Mouse (Mus musculus): ENCODE results near the gene Tas2r134. TPM values are rescaled to one million over a fixed set of nuclear protein-coding genes. Genes with fewer than 3 reads are reported as not detected.

The Tas2r134 gene
- polyA plus RNA-seq, 1 experiment, result not detected

DNA sequence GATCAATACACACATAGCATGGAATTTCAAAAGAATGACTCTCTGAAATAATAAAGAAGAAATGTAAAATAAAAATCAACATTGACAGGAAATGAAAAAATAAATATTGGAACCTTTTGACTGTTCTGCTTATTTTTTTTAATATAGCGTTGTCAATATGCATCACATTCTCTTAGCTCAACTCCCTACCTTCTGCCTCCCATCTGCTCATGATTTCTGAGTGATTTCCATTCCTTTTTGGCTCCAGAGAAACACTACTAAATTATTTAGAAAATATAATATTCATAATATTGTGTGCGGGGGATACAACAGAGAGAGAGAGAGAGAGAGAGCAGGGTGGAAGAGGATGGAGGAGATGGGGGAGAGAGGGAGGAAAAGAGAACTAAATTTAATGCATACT lies 5.4 kb upstream of the Tas2r134 start:
- H3K27me3 ChIP-seq (ENCODE audit: control insufficient read depth, insufficient read depth, low read length), result no peaks in the 10 kb centered on the region
- no peak overlapping the region for H3K4me3 ChIP-seq (ENCODE audit: low read depth, low read length)
- H3K36me3 ChIP-seq (ENCODE audit: control insufficient read depth, insufficient read depth, low read length), result no peaks in the 10 kb centered on the region
- WGBS, result 89% methylated on average over 2 of the region's 2 CpGs
- H3K4me1 ChIP-seq (ENCODE audit: control insufficient read depth, insufficient read depth, insufficient read length, low read length), result no peaks in the 10 kb centered on the region
- TF ChIP-seq CTCF (IDR thresholded peaks at IDR 0.05; ENCODE audit: extremely low read depth, insufficient read length, insufficient replicate concordance, low read depth, low read length) (no peak), POLR2A (IDR thresholded peaks at IDR 0.05; ENCODE audit: low read depth, low read length) (no peak)
- H3K27ac ChIP-seq (ENCODE audit: insufficient read depth, low read depth, low read length), result no peak overlapping the region

GRCm38 (mm10) chr2:51626007-51626406 lies 1.3 kb upstream of the Tas2r134 start:
- H3K27me3 ChIP-seq (ENCODE audit: control insufficient read depth, insufficient read depth, low read length), result no peaks in the 10 kb centered on the region
- 63% methylated on average over 3 of the region's 3 CpGs for WGBS

DNA sequence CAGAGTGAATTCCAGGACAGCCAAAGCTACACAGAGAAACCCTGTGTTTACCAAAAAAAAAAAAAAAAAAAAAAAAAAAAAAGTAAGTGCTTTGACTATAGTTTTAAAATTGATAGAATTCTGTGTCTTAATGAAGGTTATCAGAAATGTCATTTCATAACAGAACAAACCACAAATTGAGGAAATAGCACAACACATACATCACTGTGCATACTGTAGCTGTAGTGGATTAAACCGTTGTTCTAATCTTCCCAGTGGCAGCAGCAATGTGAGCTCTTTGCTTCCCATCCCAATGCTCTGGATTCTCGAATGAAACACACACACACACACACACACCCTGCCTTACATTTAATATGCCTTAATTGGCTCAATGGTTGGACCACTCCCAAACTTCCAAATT lies 4.1 kb downstream of the Tas2r134 start:
- Histone ChIP-seq H3K27ac (ENCODE audit: insufficient read depth, low read depth, low read length) (no peak overlapping the region), H3K27me3 (ENCODE audit: control insufficient read depth, insufficient read depth, low read length) (no peaks in the 10 kb centered on the region), H3K4me1 (ENCODE audit: control insufficient read depth, insufficient read depth, insufficient read length, low read length) (no peaks in the 10 kb centered on the region), H3K36me3 (ENCODE audit: control insufficient read depth, insufficient read depth, low read length) (no peaks in the 10 kb centered on the region), H3K4me3 (ENCODE audit: low read depth, low read length) (no peak overlapping the region)
- 66% methylated on average over 2 of the region's 2 CpGs for WGBS
- TF ChIP-seq CTCF (IDR thresholded peaks at IDR 0.05; ENCODE audit: extremely low read depth, insufficient read length, insufficient replicate concordance, low read depth, low read length), result no peak
- TF ChIP-seq POLR2A (IDR thresholded peaks at IDR 0.05; ENCODE audit: low read depth, low read length), result no peak

More at GRCm38 (mm10) chr2:51626007-51626406, 1.3 kb upstream of the Tas2r134 start:
- Histone ChIP-seq H3K4me1 (ENCODE audit: control insufficient read depth, insufficient read depth, insufficient read length, low read length) (no peaks in the 10 kb centered on the region), H3K36me3 (ENCODE audit: control insufficient read depth, insufficient read depth, low read length) (no peaks in the 10 kb centered on the region), H3K27ac (ENCODE audit: insufficient read depth, low read depth, low read length) (no peak overlapping the region), H3K4me3 (ENCODE audit: low read depth, low read length) (no peak overlapping the region)
- no peak for TF ChIP-seq CTCF (IDR thresholded peaks at IDR 0.05; ENCODE audit: extremely low read depth, insufficient read length, insufficient replicate concordance, low read depth, low read length)
- no peak for TF ChIP-seq POLR2A (IDR thresholded peaks at IDR 0.05; ENCODE audit: low read depth, low read length)

DNA sequence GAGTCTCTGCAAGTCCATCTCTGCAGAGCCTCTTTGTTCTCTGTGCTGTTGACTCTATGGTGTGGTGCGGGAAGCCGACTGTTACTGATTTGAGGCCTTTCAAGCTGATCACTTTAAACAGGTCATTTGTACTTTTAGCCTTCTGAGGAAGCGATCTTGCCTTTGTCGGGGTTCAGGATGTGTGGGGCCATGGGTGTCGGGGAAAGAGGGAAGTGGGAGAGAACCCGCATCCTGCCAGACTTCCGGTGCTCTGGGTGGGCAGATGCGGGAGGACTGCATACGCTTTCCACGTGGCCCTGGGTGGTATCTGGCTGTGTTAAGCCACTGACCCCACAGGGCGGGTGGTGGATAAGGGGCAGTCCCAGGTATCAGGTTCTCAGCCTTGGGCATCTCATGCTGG lies 10.4 kb downstream of the Tas2r134 start:
- no peaks in the 10 kb centered on the region for H3K4me1 ChIP-seq (ENCODE audit: control insufficient read depth, insufficient read depth, insufficient read length, low read length)
- no peaks in the 10 kb centered on the region for H3K27me3 ChIP-seq (ENCODE audit: control insufficient read depth, insufficient read depth, low read length)
- H3K27ac ChIP-seq (ENCODE audit: insufficient read depth, low read depth, low read length), result no peak overlapping the region
- no peak overlapping the region for H3K4me3 ChIP-seq (ENCODE audit: low read depth, low read length)
- no peaks in the 10 kb centered on the region for H3K36me3 ChIP-seq (ENCODE audit: control insufficient read depth, insufficient read depth, low read length)
- 81% methylated on average over 11 of the region's 11 CpGs for WGBS
- no peak for TF ChIP-seq CTCF (IDR thresholded peaks at IDR 0.05; ENCODE audit: extremely low read depth, insufficient read length, insufficient replicate concordance, low read depth, low read length)
- TF ChIP-seq POLR2A (IDR thresholded peaks at IDR 0.05; ENCODE audit: low read depth, low read length), result no peak

DNA sequence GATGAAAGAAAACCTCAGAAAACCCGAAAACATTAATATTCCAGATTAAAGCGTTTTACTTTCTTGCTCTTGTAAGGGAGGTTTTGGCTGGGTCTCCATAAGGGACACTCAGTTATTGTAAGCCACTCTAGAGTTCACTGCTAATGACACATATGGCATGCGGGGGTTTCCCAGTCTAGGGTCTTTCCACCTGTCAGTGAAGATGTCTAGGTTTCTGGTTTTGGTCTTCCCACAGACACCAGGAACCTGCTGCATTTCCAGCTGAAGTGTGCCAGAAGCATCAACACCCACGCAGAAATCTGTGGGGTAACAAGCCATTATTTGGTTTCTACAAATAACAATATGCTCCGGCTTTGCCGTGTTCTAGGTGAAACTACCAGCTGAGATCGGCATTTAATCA lies 14.3 kb downstream of the Tas2r134 start:
- Histone ChIP-seq H3K36me3 (ENCODE audit: control insufficient read depth, insufficient read depth, low read length) (no peaks in the 10 kb centered on the region), H3K4me1 (ENCODE audit: control insufficient read depth, insufficient read depth, insufficient read length, low read length) (no peaks in the 10 kb centered on the region), H3K27me3 (ENCODE audit: control insufficient read depth, insufficient read depth, low read length) (no peaks in the 10 kb centered on the region), H3K4me3 (ENCODE audit: low read depth, low read length) (no peak overlapping the region), H3K27ac (ENCODE audit: insufficient read depth, low read depth, low read length) (no peak overlapping the region)
- no peak for TF ChIP-seq POLR2A (IDR thresholded peaks at IDR 0.05; ENCODE audit: low read depth, low read length)
- no peak for TF ChIP-seq CTCF (IDR thresholded peaks at IDR 0.05; ENCODE audit: extremely low read depth, insufficient read length, insufficient replicate concordance, low read depth, low read length)
- WGBS, result 90% methylated on average over 7 of the region's 7 CpGs

DNA sequence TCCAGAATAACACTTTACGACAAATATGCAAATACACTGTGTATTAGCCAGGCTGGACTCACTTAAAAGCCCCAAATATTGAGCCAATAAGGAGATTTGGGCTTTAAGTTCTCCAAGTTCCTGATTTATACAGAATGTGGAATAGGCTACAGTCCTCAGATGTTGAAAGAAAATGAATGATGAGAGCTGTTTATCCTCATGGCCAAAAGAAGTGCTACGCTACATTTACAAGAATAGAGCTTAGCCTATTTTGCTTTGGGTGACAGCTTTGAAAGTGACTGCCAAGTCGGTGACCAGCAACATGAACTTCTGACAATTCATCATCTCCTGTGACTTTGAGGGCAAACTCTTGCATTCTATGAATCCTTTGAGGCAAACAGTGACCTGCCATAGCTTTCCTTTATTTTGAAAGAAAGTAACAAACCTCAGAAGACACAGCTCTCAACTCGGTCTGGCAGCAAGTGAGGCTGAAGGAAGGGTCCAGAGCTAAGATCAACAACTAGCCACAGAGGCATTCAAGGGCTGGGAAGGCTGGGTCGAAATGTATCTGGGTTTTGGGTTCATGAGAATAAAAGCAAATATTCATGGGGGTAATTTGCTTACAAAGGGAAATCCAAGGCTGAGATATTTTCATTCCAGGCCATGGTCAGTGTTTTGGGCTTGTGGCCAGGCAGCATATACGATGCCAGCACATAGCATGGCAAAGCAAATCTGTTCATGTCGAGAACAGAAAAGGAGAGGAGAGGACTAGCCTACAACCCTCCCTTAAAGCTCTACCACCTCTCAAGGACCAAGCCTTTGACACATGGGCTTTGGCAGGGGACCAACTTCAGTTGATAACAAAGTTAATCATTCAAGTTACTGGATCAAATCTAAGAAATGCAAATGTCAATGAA lies 16.2 kb downstream of the Tas2r134 start:
- TF ChIP-seq CTCF (IDR thresholded peaks at IDR 0.05; ENCODE audit: extremely low read depth, insufficient read length, insufficient replicate concordance, low read depth, low read length), result no peak
- TF ChIP-seq POLR2A (IDR thresholded peaks at IDR 0.05; ENCODE audit: low read depth, low read length), result no peak
- no peak overlapping the region for H3K4me3 ChIP-seq (ENCODE audit: low read depth, low read length)
- no peaks in the 10 kb centered on the region for H3K4me1 ChIP-seq (ENCODE audit: control insufficient read depth, insufficient read depth, insufficient read length, low read length)
- 57% methylated on average over 7 of the region's 7 CpGs for WGBS
- H3K27me3 ChIP-seq (ENCODE audit: control insufficient read depth, insufficient read depth, low read length), result no peaks in the 10 kb centered on the region
- no peaks in the 10 kb centered on the region for H3K36me3 ChIP-seq (ENCODE audit: control insufficient read depth, insufficient read depth, low read length)
- H3K27ac ChIP-seq (ENCODE audit: insufficient read depth, low read depth, low read length), result no peak overlapping the region

- WGBS, result 83% methylated on average over 3 of the region's 3 CpGs
- TF ChIP-seq CTCF (IDR thresholded peaks at IDR 0.05; ENCODE audit: extremely low read depth, insufficient read length, insufficient replicate concordance, low read depth, low read length) (no peak), POLR2A (IDR thresholded peaks at IDR 0.05; ENCODE audit: low read depth, low read length) (no peak)
- Histone ChIP-seq H3K4me1 (ENCODE audit: control insufficient read depth, insufficient read depth, insufficient read length, low read length) (no peaks in the 10 kb centered on the region), H3K27ac (ENCODE audit: insufficient read depth, low read depth, low read length) (no peak overlapping the region), H3K27me3 (ENCODE audit: control insufficient read depth, insufficient read depth, low read length) (no peaks in the 10 kb centered on the region), H3K4me3 (ENCODE audit: low read depth, low read length) (no peak overlapping the region), H3K36me3 (ENCODE audit: control insufficient read depth, insufficient read depth, low read length) (no peaks in the 10 kb centered on the region)
Measured at GRCm38 (mm10) chr2:51647972-51648371, 20.7 kb downstream of the Tas2r134 start.
